Mouse (Mus musculus): Measurements from ENCODE around the gene Gm26965. TPM values are rescaled to one million over a fixed set of nuclear protein-coding genes. Genes with fewer than 3 reads are reported as not detected.

Gene Gm26965
- total RNA-seq, 1 experiment from 2014 or later: not detected

Other genes starting within 250 kb of the Gm26965 start
- gene Zfp458, start 247.7 kb downstream of the Gm26965 start, total RNA-seq (2017): 2.8 to 14.4 TPM (median 6.1 TPM) in 3 replicates
- gene Zfp457, start 219.7 kb downstream of the Gm26965 start, total RNA-seq (2017): 1.1 to 3.5 TPM (median 1.8 TPM) in 3 replicates
- gene Zfp595, start 193.6 kb downstream of the Gm26965 start, total RNA-seq (2017): 8.6 to 13.9 TPM (median 13.1 TPM) in 3 replicates
- 2.3 TPM in 1 of 3 replicates, not detected in the others for gene Gm28044, start 165.6 kb downstream of the Gm26965 start, total RNA-seq (2017)
- 7.5 to 10.8 TPM (median 9.6 TPM) in 3 replicates for gene Zfp953, start 165.5 kb downstream of the Gm26965 start, total RNA-seq (2017)
- 1.1 to 4.5 TPM in 2 of 3 replicates, not detected in the other for gene Gm28041, start 150.4 kb downstream of the Gm26965 start, total RNA-seq (2017)
- gene Zfp456, start 150.3 kb downstream of the Gm26965 start, total RNA-seq (2017): 1.9 to 5.5 TPM (median 5.0 TPM) in 3 replicates
- 11.6 to 19.8 TPM (median 18.6 TPM) in 3 replicates for gene Zfp429, start 126.3 kb downstream of the Gm26965 start, total RNA-seq (2017)
- gene Zfp459, start 104.7 kb downstream of the Gm26965 start, total RNA-seq (2017): 0.38 to 2.4 TPM (median 0.53 TPM) in 3 replicates
- 12.1 to 16.7 TPM (median 12.4 TPM) in 3 replicates for gene Zfp874a, start 74.5 kb downstream of the Gm26965 start, total RNA-seq (2017)
- gene Zfp874b, start 41.9 kb downstream of the Gm26965 start, total RNA-seq (2017): 7.0 to 23.5 TPM (median 15.8 TPM) in 3 replicates
- gene Zfp58, start 25.6 kb downstream of the Gm26965 start, total RNA-seq (2017): 8.7 to 12.2 TPM (median 11.9 TPM) in 3 replicates
- gene Zfp87, start within 50 bp of the Gm26965 start, total RNA-seq (2017): 20.6 to 39.0 TPM (median 24.3 TPM) in 3 replicates
- gene Zfp748, start 27.7 kb upstream of the Gm26965 start, total RNA-seq (2017): 11.5 to 17.6 TPM (median 15.4 TPM) in 3 replicates
- 18.8 to 21.7 TPM (median 21.2 TPM) in 3 replicates for gene Zfp729b, start 83.6 kb upstream of the Gm26965 start, total RNA-seq (2017)
- gene Gm49345, start 111.6 kb upstream of the Gm26965 start, total RNA-seq (2017): 6.5 TPM in 1 of 3 replicates, not detected in the others
- 16.0 to 20.3 TPM (median 16.8 TPM) in 3 replicates for gene Zfp729a, start 111.6 kb upstream of the Gm26965 start, total RNA-seq (2017)
- gene Zfp738, start 160.9 kb upstream of the Gm26965 start, total RNA-seq (2017): 16.9 to 22.4 TPM (median 21.2 TPM) in 3 replicates
- 6.9 to 15.2 TPM (median 14.5 TPM) in 3 replicates for gene Zfp65, start 203.0 kb upstream of the Gm26965 start, total RNA-seq (2017)
- gene Zfp85, start 229.1 kb upstream of the Gm26965 start, total RNA-seq (2017): 6.6 to 8.8 TPM (median 8.6 TPM) in 3 replicates

Measured in monocyte, adult 5-6 weeks (primary cell).